In the genomic region with DNA sequence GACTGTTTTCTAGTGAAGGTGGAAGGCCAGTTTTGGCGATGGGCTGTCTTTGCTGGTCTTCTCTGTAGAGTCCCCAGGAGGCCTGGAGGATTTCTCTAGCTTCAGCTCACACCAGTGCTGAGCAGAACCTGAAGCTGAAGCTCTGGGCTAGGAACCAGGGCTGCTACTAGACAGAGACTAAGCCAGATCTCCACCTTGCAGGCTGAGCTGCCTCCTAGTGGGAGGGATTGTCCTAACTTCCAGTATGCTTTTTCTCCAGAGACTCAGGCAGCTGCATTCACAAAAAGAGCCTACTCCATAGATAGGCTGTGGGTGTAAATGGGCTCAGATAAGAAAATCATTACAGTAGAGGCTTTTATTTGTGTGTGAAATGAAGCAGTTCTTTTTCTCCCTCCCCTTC, we compare ENCODE assay signal across 9 mouse cellular contexts.
DNase-seq lines count a peak whose midpoint lies in the region; TF ChIP-seq lines count a peak whose summit lies in the region.
"Had no signal": no experiment of that assay in that cellular context is flagged by ENCODE, and none has a peak within 500 bp of the region (broad histone marks: within the 10 kb centered on the region; RNA-seq: fewer than 3 reads in every experiment).

No protein-coding gene starts in this region.

- no peak overlapping the region for H3K27ac ChIP-seq in heart, adult 2 months

- H3K36me3 ChIP-seq in heart, adult 2 months (ENCODE audit: control insufficient read depth, insufficient read depth, low read length), result no peaks in the 10 kb centered on the region

- no peak for TF ChIP-seq POLR2A in heart, adult 2 months (IDR thresholded peaks at IDR 0.05; ENCODE audit: insufficient read depth, low read depth, low read length)

- 0 out of 2 replicates have a peak, but pooled peaks have one; percentile 42 for TF ChIP-seq EP300 in heart, adult 2 months (IDR thresholded peaks at IDR 0.05; ENCODE audit: insufficient read depth, low read depth, low read length)

- H3K4me3 ChIP-seq in heart, adult 2 months, result no peak overlapping the region
- H3K4me3 ChIP-seq: megakaryocyte, embryonic 14.5 days had no signal

- no peak overlapping the region for H3K9ac ChIP-seq in heart, adult 2 months (ENCODE audit: low read depth, low read length)

- 59% methylated on average over 1 of the region's 1 CpGs for WGBS in heart, adult 2 months

- H3K4me1 ChIP-seq in heart, adult 2 months (ENCODE audit: control insufficient read depth, insufficient read depth, low read length), result no peaks in the 10 kb centered on the region
- H3K4me1 ChIP-seq: megakaryocyte, embryonic 14.5 days had no signal

- intact Hi-C loops in heart, adult 2 months (cut with DNase I), result loop anchor here (2.0 kb wide), 1 partner anchor 269 kb away; no protein-coding TSS in a partner anchor
- intact Hi-C loops in heart, postnatal 25 days (cut with DNase I), result loop anchor here (1.0 kb wide), 1 partner anchor 268 kb away; no protein-coding TSS in a partner anchor
- intact Hi-C loops in heart, postnatal 10 days (cut with DNase I), result loop anchor here (2.0 to 10.0 kb wide), 2 partner anchors 237 to 269 kb away; no protein-coding TSS in a partner anchor

- no peaks in the 10 kb centered on the region for H3K79me2 ChIP-seq in heart, adult 2 months (replicated peaks; ENCODE audit: control insufficient read depth, insufficient read depth, low read length)

- peak; percentile 39 to 42 for DNase-seq in heart, adult 2 months
- DNase-seq in heart, postnatal 25 days (ENCODE audit: low spot score), result no peak
- peak; percentile 33 for DNase-seq in Muller cell, postnatal 12 days (ENCODE audit: inconsistent ontology term)
- DNase-seq in cerebellum, postnatal 36 days, result peak; percentile 38 to 44
- DNase-seq in heart, postnatal 10 days, result peak; percentile 46 to 48
- peak; percentile 51 for DNase-seq in layer of hippocampus, adult 9-10 months (ENCODE audit: low spot score)
- peak; percentile 30 for DNase-seq in retina, adult 2 months (ENCODE audit: low read depth, low spot score)
- no peak for DNase-seq in MN1 (ENCODE audit: low spot score)

- peak; percentile 76 for TF ChIP-seq CTCF in heart, adult 2 months (IDR thresholded peaks at IDR 0.05)

- no peaks in the 10 kb centered on the region for H3K27me3 ChIP-seq in heart, adult 2 months (ENCODE audit: control insufficient read depth, insufficient read depth, low read length)
- H3K27me3 ChIP-seq: megakaryocyte, embryonic 14.5 days had no signal

Comparison
In these comparisons a context has a peak if more than half of its experiments do, and no peak if none do; other contexts are left out.
1. DNase-seq: peak in heart, adult 2 months (2 of 2), Muller cell, postnatal 12 days (single experiment), cerebellum, postnatal 36 days (2 of 2), heart, postnatal 10 days (2 of 2), layer of hippocampus, adult 9-10 months (single experiment) and retina, adult 2 months (single experiment); none in heart, postnatal 25 days (single experiment) and MN1 (single experiment).